Mouse (Mus musculus) kidney, postnatal 10 days (tissue): ENCODE results near the gene Bmpr1a.

Experiments used
- DNase-seq: peaks from one replicate; pipeline ENCODE4 v3.0.0; 2021; ENCODE audit warnings: mixed read lengths

Gene Bmpr1a

GRCm38 (mm10) chr14:34503325-34503647, at the start of gene Bmpr1a:
Gene Bmpr1a, minus strand, starts transcription at chr14:34503341.
- DNase-seq = no peak

GRCm38 (mm10) chr14:34552226-34552625, 49.1 kb upstream of the Bmpr1a start:
- no peak for DNase-seq

- DNase-seq = peak; percentile 90
Measured at GRCm38 (mm10) chr14:34549004-34549671, 46.0 kb upstream of the Bmpr1a start.

- DNase-seq = peak; percentile 61
Measured at GRCm38 (mm10) chr14:34548391-34549001, 45.4 kb upstream of the Bmpr1a start.

GRCm38 (mm10) chr14:34544545-34544944, 41.4 kb upstream of the Bmpr1a start:
- DNase-seq = no peak

- DNase-seq = no peak
Measured at GRCm38 (mm10) chr14:34544001-34544400, 40.9 kb upstream of the Bmpr1a start.

GRCm38 (mm10) chr14:34543596-34543995, 40.5 kb upstream of the Bmpr1a start:
- DNase-seq = no peak

GRCm38 (mm10) chr14:34541896-34542295, 38.8 kb upstream of the Bmpr1a start:
- no peak for DNase-seq

GRCm38 (mm10) chr14:34540685-34541162, 37.6 kb upstream of the Bmpr1a start:
- peak; percentile 85 for DNase-seq

GRCm38 (mm10) chr14:34535883-34536282, 32.7 kb upstream of the Bmpr1a start:
- DNase-seq = no peak

- no peak for DNase-seq
Measured at GRCm38 (mm10) chr14:34533537-34533936, 30.4 kb upstream of the Bmpr1a start.

GRCm38 (mm10) chr14:34532536-34532935, 29.4 kb upstream of the Bmpr1a start:
- no peak for DNase-seq

GRCm38 (mm10) chr14:34528804-34529203, 25.7 kb upstream of the Bmpr1a start:
- DNase-seq = no peak

- no peak for DNase-seq
Measured at GRCm38 (mm10) chr14:34522701-34523100, 19.6 kb upstream of the Bmpr1a start, which contains the start of gene 9230112D13Rik. Gene 9230112D13Rik, minus strand, starts transcription at chr14:34522801.

- no peak for DNase-seq
Measured at GRCm38 (mm10) chr14:34517959-34518544, 14.9 kb upstream of the Bmpr1a start.

GRCm38 (mm10) chr14:34516960-34517577, 13.9 kb upstream of the Bmpr1a start:
- no peak for DNase-seq

- no peak for DNase-seq
Measured at GRCm38 (mm10) chr14:34515860-34516259, 12.7 kb upstream of the Bmpr1a start.

GRCm38 (mm10) chr14:34514120-34514519, 11.0 kb upstream of the Bmpr1a start:
- DNase-seq = peak; percentile 38

- DNase-seq = no peak
Measured at GRCm38 (mm10) chr14:34512602-34513001, 9.5 kb upstream of the Bmpr1a start.

GRCm38 (mm10) chr14:34511901-34512300, 8.8 kb upstream of the Bmpr1a start:
- DNase-seq = no peak

GRCm38 (mm10) chr14:34508842-34509439, 5.8 kb upstream of the Bmpr1a start:
- no peak for DNase-seq

GRCm38 (mm10) chr14:34508187-34508840, 5.2 kb upstream of the Bmpr1a start:
- no peak for DNase-seq

- DNase-seq = no peak
Measured at GRCm38 (mm10) chr14:34505309-34505708, 2.2 kb upstream of the Bmpr1a start.
